30 mouse cellular contexts compared by ENCODE assay signal in the genomic region with DNA sequence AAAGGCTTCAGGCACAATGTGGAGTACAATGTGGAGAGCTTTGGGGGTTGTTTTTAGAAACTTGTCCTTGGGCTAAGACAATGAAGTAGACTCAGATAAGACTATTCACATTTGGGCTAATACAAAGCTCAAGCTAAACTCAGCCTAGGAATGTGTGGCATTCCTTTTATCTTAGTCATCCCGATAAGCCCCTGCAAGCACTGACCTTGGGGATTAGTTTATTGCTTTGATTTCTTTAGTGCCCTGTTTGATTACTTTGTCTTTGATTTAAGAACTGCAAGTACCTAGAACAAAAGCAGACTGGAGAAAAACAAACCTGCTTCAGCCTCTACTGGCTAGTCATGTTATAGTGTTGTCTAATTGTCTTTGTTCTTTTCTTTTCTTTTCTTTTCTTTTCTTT. TPM values are rescaled to one million over a fixed set of nuclear protein-coding genes. Genes with fewer than 3 reads are reported as not detected.
"Had no signal": no experiment of that assay in that cellular context is flagged by ENCODE, and none has a peak within 500 bp of the region (broad histone marks: within the 10 kb centered on the region; RNA-seq: fewer than 3 reads in every experiment).

No protein-coding gene starts in this region.

- DNase-seq: kidney, postnatal 10 days; kidney, postnatal 36 days; layer of hippocampus, postnatal 36 days; liver, embryonic 13.5 days; lung, adult 2 months; lung, postnatal 14 days; lung, postnatal 4 days; midbrain, embryonic 14.5 days; thymus, adult 2 months; thymus, postnatal 14 days; thymus, postnatal 4 days had no signal

- H3K4me2 ChIP-seq: liver, embryonic 13.5 days; midbrain, embryonic 11.5 days had no signal

- H3K36me3 ChIP-seq: liver, embryonic 13.5 days had no signal

- H3K27me3 ChIP-seq: liver, embryonic 13.5 days had no signal

- H3K27ac ChIP-seq: left cerebral cortex, adult 2 months; liver, embryonic 13.5 days had no signal

- H3K9me3 ChIP-seq: liver, embryonic 13.5 days had no signal

- H3K4me3 ChIP-seq: left cerebral cortex, adult 2 months; liver, embryonic 13.5 days had no signal

- H3K9ac ChIP-seq: liver, embryonic 13.5 days had no signal

- H3K4me1 ChIP-seq: liver, embryonic 13.5 days had no signal

RNA-seq across cellular contexts. Expression of gene Ube2dnl2, which starts 47.7 kb away (rescaled TPM):
- total RNA-seq: layer of hippocampus, adult 8-10 months; layer of hippocampus, postnatal 10 days; layer of hippocampus, postnatal 36 days; left cerebral cortex, adult 2 months; left cerebral cortex, postnatal 10 days; left cerebral cortex, postnatal 36 days; liver, adult 2 months; megakaryocyte progenitor cell, adult 5-6 weeks; megakaryocyte-erythroid progenitor cell, adult 5-6 weeks; midbrain, postnatal 0 days had no signal
- polyA plus RNA-seq: limb, embryonic 11.5 days; limb, embryonic 14.5 days; liver, adult 2 months; liver, embryonic 13.5 days; liver, embryonic 16.5 days; lung, adult 2 months; lung, embryonic 16.5 days; midbrain, embryonic 11.5 days; midbrain, embryonic 14.5 days; midbrain, postnatal 0 days; neural tube, embryonic 11.5 days; neural tube, embryonic 14.5 days; small intestine, adult 2 months; spleen, adult 2 months; stomach, embryonic 16.5 days; thymus, adult 2 months had no signal

RNA-seq across cellular contexts. Expression of gene Ube2dnl1, which starts 50.3 kb away (rescaled TPM):
- total RNA-seq: layer of hippocampus, adult 8-10 months; layer of hippocampus, postnatal 10 days; layer of hippocampus, postnatal 36 days; left cerebral cortex, adult 2 months; left cerebral cortex, postnatal 10 days; left cerebral cortex, postnatal 36 days; liver, adult 2 months; megakaryocyte progenitor cell, adult 5-6 weeks; megakaryocyte-erythroid progenitor cell, adult 5-6 weeks; midbrain, postnatal 0 days had no signal
- polyA plus RNA-seq: limb, embryonic 11.5 days; limb, embryonic 14.5 days; liver, adult 2 months; liver, embryonic 13.5 days; liver, embryonic 16.5 days; lung, adult 2 months; lung, embryonic 16.5 days; midbrain, embryonic 11.5 days; midbrain, embryonic 14.5 days; midbrain, postnatal 0 days; neural tube, embryonic 11.5 days; neural tube, embryonic 14.5 days; small intestine, adult 2 months; spleen, adult 2 months; stomach, embryonic 16.5 days; thymus, adult 2 months had no signal
